Mouse (Mus musculus): ENCODE data around the gene Rgma. TPM values are rescaled to one million over a fixed set of nuclear protein-coding genes. Genes with fewer than 3 reads are reported as not detected.

Gene Rgma
- polyA plus RNA-seq, 2 experiments = 0.05 to 0.06 TPM

DNA sequence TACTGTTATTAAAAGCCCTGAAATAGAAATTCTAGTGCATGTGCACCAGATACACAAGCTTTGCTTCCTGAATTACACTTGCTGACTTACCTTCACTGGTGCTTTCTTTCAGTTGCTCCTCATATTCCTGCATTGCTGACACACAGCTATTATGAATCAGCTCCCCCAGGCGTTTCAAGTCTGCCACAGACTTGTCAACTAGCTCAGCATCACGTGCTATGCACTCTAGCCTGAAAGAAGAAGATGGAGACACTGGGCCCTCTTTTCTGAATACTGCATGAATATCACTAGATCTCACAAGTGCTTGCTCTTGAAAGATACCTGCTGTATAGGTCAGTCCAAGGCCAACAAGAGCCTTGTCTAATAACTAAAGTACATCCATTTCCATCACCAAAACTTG is 88.2 kb downstream of the Rgma start:
- Histone ChIP-seq H3K9me3 (ENCODE audit: control insufficient read depth, low read length) (no peaks in the 10 kb centered on the region), H3K36me3 (replicated peaks; ENCODE audit: control insufficient read depth, insufficient read depth, low read depth) (peaks cover 82% of the 10 kb centered on the region), H3K27ac (no peak overlapping the region), H3K27me3 (ENCODE audit: control insufficient read depth, insufficient read depth, low read length) (no peaks in the 10 kb centered on the region), H3K4me1 (replicated peaks; ENCODE audit: control insufficient read depth in 2 of 2, insufficient read depth in 2 of 2, low read length in 1 of 2) (no peaks in the 10 kb centered on the region), H3K4me3 (ENCODE audit: insufficient read depth in 1 of 2, low read depth in 2 of 2, low read length in 2 of 2) (no peak overlapping the region), H3K9ac (replicated peaks) (no peak overlapping the region), H3K4me2 (ENCODE audit: low read depth) (no peak overlapping the region)
- no peak for TF ChIP-seq EP300 (IDR thresholded peaks at IDR 0.05; ENCODE audit: low read depth)
- TF ChIP-seq CTCF (IDR thresholded peaks at IDR 0.05; ENCODE audit: low read depth) = no peak
- no peak for DNase-seq (ENCODE audit: low read depth in 3 of 3, low spot score in 3 of 3)
- 89% methylated on average over 2 of the region's 2 CpGs for WGBS (ENCODE audit: insufficient replicate concordance)
- no peak for ATAC-seq (ENCODE audit: insufficient read depth)

DNA sequence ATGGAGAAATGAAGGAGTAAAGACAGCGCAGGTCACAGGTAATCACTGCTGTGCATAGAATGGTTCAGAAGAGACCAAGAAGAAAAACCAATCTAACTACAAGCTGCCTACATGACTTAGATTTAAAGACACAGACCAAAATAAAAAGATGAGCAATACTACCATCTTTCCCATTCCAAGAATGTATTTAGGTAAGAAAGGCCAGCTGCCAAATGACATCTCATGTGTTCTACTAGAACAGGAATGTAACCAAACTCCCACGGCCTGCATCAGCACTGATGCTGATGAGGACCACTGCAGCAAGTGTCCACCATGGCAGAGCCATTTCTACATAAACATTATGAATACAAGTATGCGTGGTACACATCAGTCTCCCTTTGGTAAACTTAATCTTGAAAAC is 92.4 kb downstream of the Rgma start:
- DNase-seq (ENCODE audit: low read depth in 3 of 3, low spot score in 3 of 3) (no peak), ATAC-seq (ENCODE audit: insufficient read depth) (no peak)
- WGBS (ENCODE audit: insufficient replicate concordance) = 90% methylated on average over 3 of the region's 3 CpGs
- Histone ChIP-seq H3K9ac (replicated peaks) (no peak overlapping the region), H3K27me3 (ENCODE audit: control insufficient read depth, insufficient read depth, low read length) (no peaks in the 10 kb centered on the region), H3K9me3 (ENCODE audit: control insufficient read depth, low read length) (no peaks in the 10 kb centered on the region), H3K27ac (no peak overlapping the region), H3K4me1 (replicated peaks; ENCODE audit: control insufficient read depth in 2 of 2, insufficient read depth in 2 of 2, low read length in 1 of 2) (no peaks in the 10 kb centered on the region), H3K4me3 (ENCODE audit: insufficient read depth in 1 of 2, low read depth in 2 of 2, low read length in 2 of 2) (no peak overlapping the region), H3K4me2 (ENCODE audit: low read depth) (no peak overlapping the region), H3K36me3 (replicated peaks; ENCODE audit: control insufficient read depth, insufficient read depth, low read depth) (peaks cover 81% of the 10 kb centered on the region)
- TF ChIP-seq CTCF (IDR thresholded peaks at IDR 0.05; ENCODE audit: low read depth) (no peak), EP300 (IDR thresholded peaks at IDR 0.05; ENCODE audit: low read depth) (no peak)

Other genes starting within 250 kb of the Rgma start
- gene Chd2, start 166.3 kb downstream of the Rgma start, polyA plus RNA-seq (2012; rRNA removed) = 12.0 and 13.1 TPM in 2 replicates
- gene Chd2, start 166.3 kb downstream of the Rgma start, polyA plus RNA-seq (2014; fragmentation: Nextera tagmentation; extraction: Ambion mirVana) = 14.8 and 17.4 TPM in 2 replicates

All from liver, embryonic 14.5 days (tissue).